Mouse (Mus musculus) midbrain, embryonic 11.5 days (tissue): ENCODE data around the gene Ear1. TPM values are rescaled to one million over a fixed set of nuclear protein-coding genes. Genes with fewer than 3 reads are reported as not detected.
A peak's percentile ranks its signal among the peaks of the same experiment; 100 is the strongest.
"Not testable (repeated sequence)": the region's sequence is repeated elsewhere in the genome, so short reads cannot be mapped to it uniquely, and the experiment has no call there.

Source experiments
- ATAC-seq: fragments of 200-750 bp; cut with Nextera tagmentation; 2 replicates; pipeline ENCODE4 v1.8.0; 2017; ENCODE audit warnings: moderate TSS enrichment, moderate library complexity; ENCODE audit not compliant: low FRiP score
- DNase-seq: peaks from one replicate; pipeline ENCODE4 v3.0.0; 2015; ENCODE audit warnings: low spot score; ENCODE audit errors: missing footprints
- H3K27ac ChIP-seq: fragments of 300-500 bp; sonication (generic); 2 replicates; pipeline ENCODE4 v1.5.1; 2014; ENCODE audit warnings: low read depth, low read length
- H3K27me3 ChIP-seq: fragments of 300-500 bp; sonication (generic); 2 replicates; pipeline ENCODE4 v1.6.1; 2014; ENCODE audit warnings: mild to moderate bottlenecking, low read length, moderate library complexity, mixed read lengths; ENCODE audit not compliant: control insufficient read depth, insufficient read depth
- H3K36me3 ChIP-seq: fragments of 300-500 bp; sonication (generic); 2 replicates; pipeline ENCODE4 v1.6.1; 2014; ENCODE audit warnings: mild to moderate bottlenecking, low read length, moderate library complexity, mixed read lengths; ENCODE audit not compliant: control insufficient read depth, insufficient read depth
- H3K4me1 ChIP-seq: fragments of 300-500 bp; sonication (generic); 2 replicates; pipeline ENCODE4 v1.6.1; 2014; ENCODE audit warnings: low read length; ENCODE audit not compliant: control insufficient read depth, insufficient read depth
- H3K4me2 ChIP-seq: fragments of 300-500 bp; sonication (generic); 2 replicates; pipeline ENCODE4 v1.6.1; 2014; ENCODE audit warnings: mild to moderate bottlenecking, moderate library complexity
- H3K4me3 ChIP-seq: fragments of 300-500 bp; sonication (generic); 2 replicates; pipeline ENCODE4 v1.5.1; 2014; ENCODE audit warnings: low read depth, low read length
- H3K9ac ChIP-seq: fragments of 300-500 bp; sonication (generic); 2 replicates; pipeline ENCODE4 v1.6.1; 2014; ENCODE audit warnings: low read length
- H3K9me3 ChIP-seq: fragments of 300-500 bp; sonication (generic); 2 replicates; pipeline ENCODE4 v1.6.1; 2016; ENCODE audit warnings: low read length; ENCODE audit not compliant: control insufficient read depth
- WGBS: fragments of 180-500 bp; shearing (Covaris S2); extraction: QIAGEN DNeasy Blood & Tissue Kit; methylation state at CpG from one replicate; pipeline ENCODE4 v1.1.7; 2014; 5-methylcytosine and 5-hydroxymethylcytosine counted together
- polyA plus RNA-seq: library from polyadenylated mRNA; unstranded; fragments of >200 nt; fragmentation: Nextera tagmentation; extraction: Ambion mirVana; gene quantifications from 2 replicates; pipeline ENCODE4 v1.2.1, GENCODE M21; 2014

Gene Ear1
- polyA plus RNA-seq, 1 experiment from 2014 or later: not detected

- not testable (repeated sequence) for H3K4me1 ChIP-seq, H3K36me3 ChIP-seq, ATAC-seq, H3K4me2 ChIP-seq, H3K9me3 ChIP-seq, H3K9ac ChIP-seq, H3K27me3 ChIP-seq, DNase-seq, H3K4me3 ChIP-seq, H3K27ac ChIP-seq
- WGBS: 59% methylated on average over 1 of the region's 2 CpGs
These were observed 53.4 kb downstream of the Ear1 start for GRCm38 (mm10) chr14:43821869-43822268.

- not testable (repeated sequence) for H3K9ac ChIP-seq, ATAC-seq, H3K36me3 ChIP-seq, H3K27ac ChIP-seq, H3K27me3 ChIP-seq, H3K4me3 ChIP-seq, H3K4me1 ChIP-seq, H3K9me3 ChIP-seq, H3K4me2 ChIP-seq, DNase-seq
- WGBS: 67% methylated on average over 8 of the region's 9 CpGs
These were observed 62.9 kb downstream of the Ear1 start for GRCm38 (mm10) chr14:43812458-43812857.

GRCm38 (mm10) chr14:43808142-43808541, 67.2 kb downstream of the Ear1 start:
- 76% methylated on average over 3 of the region's 4 CpGs for WGBS
- not testable (repeated sequence) for ATAC-seq, H3K4me2 ChIP-seq

GRCm38 (mm10) chr14:43804435-43804834, 70.9 kb downstream of the Ear1 start:
- H3K27ac ChIP-seq, H3K4me3 ChIP-seq, ATAC-seq, H3K9ac ChIP-seq, H3K4me2 ChIP-seq, H3K9me3 ChIP-seq, DNase-seq, H3K27me3 ChIP-seq, H3K4me1 ChIP-seq, H3K36me3 ChIP-seq: not testable (repeated sequence)
- 11% methylated on average over 7 of the region's 7 CpGs for WGBS

More at GRCm38 (mm10) chr14:43808142-43808541, 67.2 kb downstream of the Ear1 start:
- H3K4me3 ChIP-seq, H3K36me3 ChIP-seq, H3K9me3 ChIP-seq, DNase-seq, H3K27me3 ChIP-seq, H3K9ac ChIP-seq, H3K27ac ChIP-seq, H3K4me1 ChIP-seq: not testable (repeated sequence)

GRCm38 (mm10) chr14:43796905-43797470, 78.3 kb downstream of the Ear1 start:
- Histone ChIP-seq H3K4me2 (peak overlapping the region; percentile 29; the same call in 1 of the 2 replicates), H3K9ac (peak overlapping the region; percentile 12; the same call in 1 of the 2 replicates), H3K4me3 (peak overlapping the region; percentile 5; the same call in 1 of the 2 replicates)
- DNase-seq (peak; percentile 86), ATAC-seq (peak; percentile 77)
- H3K9me3 ChIP-seq, H3K27ac ChIP-seq, H3K27me3 ChIP-seq, H3K36me3 ChIP-seq, H3K4me1 ChIP-seq: not testable (repeated sequence)
- 8% methylated on average over 23 of the region's 23 CpGs for WGBS

- no peak for DNase-seq
- no peak overlapping the region for H3K27ac ChIP-seq
- peak overlapping the region; percentile 12; the same call in 1 of the 2 replicates for H3K9ac ChIP-seq
- H3K36me3 ChIP-seq: no peaks in the 10 kb centered on the region
- no peaks in the 10 kb centered on the region for H3K27me3 ChIP-seq
- H3K4me3 ChIP-seq: peak overlapping the region; percentile 5; the same call in 1 of the 2 replicates
- peak; percentile 83 for ATAC-seq
- 23% methylated on average over 14 of the region's 14 CpGs for WGBS
- H3K9me3 ChIP-seq: no peaks in the 10 kb centered on the region
- peak overlapping the region; percentile 29; the same call in 1 of the 2 replicates for H3K4me2 ChIP-seq
- H3K4me1 ChIP-seq: no peaks in the 10 kb centered on the region
These were observed 79.0 kb downstream of the Ear1 start for GRCm38 (mm10) chr14:43796069-43796904.

- H3K27me3 ChIP-seq, H3K9ac ChIP-seq, H3K4me1 ChIP-seq, DNase-seq, H3K36me3 ChIP-seq, H3K4me3 ChIP-seq, ATAC-seq, H3K4me2 ChIP-seq, H3K9me3 ChIP-seq, H3K27ac ChIP-seq: not testable (repeated sequence)
- WGBS: 82% methylated on average over 5 of the region's 5 CpGs
These were observed 81.5 kb downstream of the Ear1 start for GRCm38 (mm10) chr14:43793811-43794210.

- H3K9me3 ChIP-seq: not testable (repeated sequence)
These were observed 90.7 kb downstream of the Ear1 start, which contains the start of gene Gm8180 for GRCm38 (mm10) chr14:43784645-43785044. Gene Gm8180, minus strand, starts transcription at chr14:43784745.

More at GRCm38 (mm10) chr14:43784645-43785044, 90.7 kb downstream of the Ear1 start, which contains the start of gene Gm8180:
- not testable (repeated sequence) for DNase-seq, ATAC-seq, H3K4me3 ChIP-seq, H3K9ac ChIP-seq, H3K4me2 ChIP-seq, H3K27ac ChIP-seq, H3K27me3 ChIP-seq, H3K36me3 ChIP-seq, H3K4me1 ChIP-seq
- 94% methylated on average over 3 of the region's 3 CpGs for WGBS
